Mouse (Mus musculus) mature B cell (primary cell): ENCODE data around the gene Mef2d.

Experiments used
- in situ Hi-C: fragments of 300-500 bp; cut with MboI; formaldehyde crosslinking; loops from 2 replicates; pipeline ENCODE4 v1.14.3; 2019

Mef2d gene

GRCm38 (mm10) chr3:88141787-88142523, at the start of gene Mef2d:
Mef2d (plus strand) TSS chr3:88142372.
- in situ Hi-C loops, result no loop called here

GRCm38 (mm10) chr3:88094126-88094525, 48.0 kb upstream of the Mef2d start:
- in situ Hi-C loops, result no loop called here

DNA sequence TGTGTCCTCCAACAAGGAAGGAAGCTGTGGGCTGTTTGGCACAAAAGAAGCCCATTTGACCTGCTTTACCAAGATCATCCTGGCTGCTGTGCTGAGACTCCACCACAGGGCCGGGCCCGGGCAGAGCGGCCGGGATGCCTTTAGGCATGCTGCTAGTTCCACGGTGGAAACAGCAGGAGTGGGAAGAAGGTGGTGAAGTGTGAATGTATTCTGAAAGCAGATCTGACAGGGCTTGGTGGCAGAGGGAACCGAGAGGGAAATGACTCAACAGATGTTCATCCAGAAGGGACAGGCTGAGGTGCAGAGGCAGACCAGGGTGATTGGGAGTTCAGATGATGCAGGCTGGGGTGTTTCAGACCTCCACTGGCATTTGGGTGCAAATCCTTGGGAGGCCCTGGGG, 44.5 kb upstream of the Mef2d start:
- in situ Hi-C loops, result no loop called here

GRCm38 (mm10) chr3:88100251-88100650, 41.9 kb upstream of the Mef2d start:
- in situ Hi-C loops, result no loop called here

DNA sequence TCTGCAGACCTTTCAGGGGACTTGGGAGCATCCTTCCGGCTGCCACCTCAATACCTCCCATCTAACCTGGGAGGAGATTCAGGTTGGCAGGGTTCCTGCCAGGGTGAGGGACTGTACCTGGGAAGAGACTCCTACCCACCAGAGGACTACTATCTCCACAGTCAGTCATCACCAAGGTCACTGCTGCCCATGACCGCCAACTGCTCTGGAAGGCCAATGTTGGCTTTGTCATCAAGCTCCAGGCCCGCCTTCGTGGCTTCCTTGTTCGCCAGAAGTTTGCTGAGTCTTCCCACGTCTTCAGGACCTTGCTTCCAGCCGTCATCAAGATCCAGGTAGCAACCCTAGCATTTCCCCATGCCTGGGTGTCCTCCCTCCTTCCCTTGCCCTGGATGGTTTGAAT, 40.4 kb upstream of the Mef2d start:
- in situ Hi-C loops, result no loop called here

- in situ Hi-C loops, result no loop called here
Measured at GRCm38 (mm10) chr3:88102196-88102595, 40.0 kb upstream of the Mef2d start.

- in situ Hi-C loops, result no loop called here
Measured at GRCm38 (mm10) chr3:88102611-88103010, 39.6 kb upstream of the Mef2d start.

- in situ Hi-C loops, result no loop called here
Measured at GRCm38 (mm10) chr3:88106126-88106525, 36.0 kb upstream of the Mef2d start.

- in situ Hi-C loops, result no loop called here
Measured at GRCm38 (mm10) chr3:88109126-88109525, 33.0 kb upstream of the Mef2d start.

DNA sequence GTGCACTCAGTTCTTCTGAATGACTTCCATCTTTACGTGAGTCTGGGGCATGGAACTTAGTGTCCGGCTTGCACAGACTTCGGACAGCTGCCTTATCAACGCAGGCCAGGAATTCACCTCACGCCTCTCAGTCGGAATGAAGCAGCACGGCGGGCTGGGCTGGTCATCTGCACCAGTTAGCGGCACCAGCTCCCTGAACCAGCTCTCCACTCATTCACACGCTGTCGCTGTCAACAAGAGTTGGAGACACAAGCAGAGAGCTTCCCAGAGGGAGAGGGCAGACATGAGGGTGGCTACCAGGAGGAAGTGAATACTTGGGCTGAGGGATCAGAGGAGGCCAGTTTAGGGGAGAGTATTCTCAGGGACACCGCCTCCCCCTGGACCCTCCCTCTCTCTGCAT, 27.8 kb upstream of the Mef2d start:
- in situ Hi-C loops, result no loop called here

DNA sequence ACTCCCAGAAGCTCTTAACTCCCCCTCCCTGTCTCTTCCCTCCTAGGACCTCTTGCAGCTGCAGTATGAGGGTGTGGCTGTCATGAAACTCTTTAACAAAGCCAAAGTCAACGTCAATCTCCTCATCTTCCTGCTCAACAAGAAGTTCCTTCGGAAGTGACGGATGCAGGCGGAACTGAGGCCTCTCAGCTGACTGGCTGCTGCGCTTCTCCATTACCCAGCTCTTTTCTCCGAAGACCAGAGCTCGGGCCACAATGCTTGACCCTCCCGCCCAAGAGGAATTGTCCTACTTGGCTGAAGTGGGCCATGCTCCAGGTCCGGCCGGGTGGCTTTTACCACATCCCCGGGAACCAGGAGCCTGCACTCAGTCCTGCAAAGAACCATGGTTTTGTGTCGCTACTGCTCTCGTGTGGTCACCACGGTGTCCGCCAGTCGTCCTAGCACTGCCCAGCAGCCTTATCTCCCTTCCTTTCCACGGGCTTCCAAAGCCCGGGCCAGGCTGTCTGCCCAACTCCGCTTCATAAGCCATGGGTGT, 22.0 kb upstream of the Mef2d start:
- in situ Hi-C loops, result no loop called here

- in situ Hi-C loops, result no loop called here
Measured at GRCm38 (mm10) chr3:88121164-88122131, 20.7 kb upstream of the Mef2d start.

DNA sequence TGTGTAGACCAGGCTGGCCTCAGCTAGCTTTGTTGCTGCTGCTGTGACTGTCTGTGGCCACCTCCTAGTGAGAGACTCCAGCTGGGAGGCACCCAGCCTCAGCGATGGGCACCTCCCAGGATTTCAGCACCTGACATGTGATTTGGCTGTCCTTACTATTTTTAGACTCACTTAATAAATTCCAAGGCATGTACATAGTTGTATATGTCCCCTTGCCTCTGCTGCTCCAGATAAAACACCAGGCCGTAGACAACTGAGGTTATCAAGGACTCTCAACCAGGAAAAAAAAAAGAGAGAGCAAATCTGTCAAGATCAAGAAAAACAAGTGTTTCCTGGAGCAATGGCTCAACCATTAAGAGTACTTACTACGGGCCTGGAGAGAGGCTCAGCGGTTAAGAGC, 17.0 kb upstream of the Mef2d start:
- in situ Hi-C loops, result no loop called here

DNA sequence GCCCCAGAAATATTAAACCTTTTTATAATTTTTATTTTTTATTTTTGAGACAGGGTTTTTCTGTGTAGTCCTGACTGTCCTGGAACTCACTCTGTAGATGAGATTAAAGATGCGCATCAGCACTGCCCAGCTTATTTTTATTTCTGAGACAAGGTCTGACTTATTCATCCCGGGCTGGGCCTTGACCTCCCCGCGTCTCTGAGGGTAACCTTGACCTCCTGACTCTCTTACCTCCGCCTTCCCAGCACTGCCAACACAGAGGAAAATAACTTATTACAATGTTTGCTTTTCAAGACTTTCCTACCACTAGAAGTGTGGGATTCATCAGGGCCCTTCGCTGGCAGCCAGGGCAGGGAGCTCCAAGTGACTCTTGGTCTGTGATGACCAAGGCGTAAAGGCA, 16.0 kb upstream of the Mef2d start:
- in situ Hi-C loops, result no loop called here

- in situ Hi-C loops, result no loop called here
Measured at GRCm38 (mm10) chr3:88127636-88128035, 14.5 kb upstream of the Mef2d start.

DNA sequence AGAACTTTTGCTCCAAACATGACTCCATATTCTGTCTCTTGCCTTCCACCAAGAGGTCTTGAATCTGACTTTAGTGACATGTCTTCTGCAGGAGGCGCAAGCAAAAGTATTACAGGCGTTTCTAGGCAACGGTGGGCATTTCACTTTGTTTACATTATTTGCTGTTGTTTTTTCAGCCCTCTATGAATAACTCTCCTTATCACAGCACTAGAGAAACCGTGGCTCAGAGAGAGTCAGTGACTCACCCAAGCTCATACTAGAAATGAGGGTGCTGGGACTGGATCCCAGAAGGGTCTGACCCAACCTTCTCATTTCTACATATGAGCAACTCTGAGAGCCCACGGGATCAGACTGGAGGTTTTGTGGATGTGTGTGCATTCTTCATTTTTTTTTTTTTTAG, 14.1 kb upstream of the Mef2d start:
- in situ Hi-C loops, result no loop called here

- in situ Hi-C loops, result no loop called here
Measured at GRCm38 (mm10) chr3:88129006-88129405, 13.2 kb upstream of the Mef2d start.

DNA sequence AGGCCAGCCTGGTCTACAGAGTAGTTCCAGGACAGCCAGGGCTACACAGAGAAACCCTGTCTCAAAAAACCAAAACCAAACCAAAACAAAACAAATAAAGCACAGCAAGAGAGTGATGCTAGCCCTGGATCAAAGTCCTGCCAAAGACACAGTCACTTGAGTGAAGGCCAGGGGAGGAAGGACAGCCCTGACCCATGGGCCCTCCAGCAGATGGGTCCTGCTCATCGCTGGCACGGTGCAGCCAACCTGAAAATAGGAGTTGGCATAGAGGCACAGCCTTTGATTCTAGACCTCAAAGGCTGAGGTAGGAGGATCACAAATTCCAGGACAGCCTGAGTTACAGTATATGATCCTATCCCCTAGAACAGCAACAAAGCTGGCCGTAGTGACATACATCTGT, 11.1 kb upstream of the Mef2d start:
- in situ Hi-C loops, result no loop called here

DNA sequence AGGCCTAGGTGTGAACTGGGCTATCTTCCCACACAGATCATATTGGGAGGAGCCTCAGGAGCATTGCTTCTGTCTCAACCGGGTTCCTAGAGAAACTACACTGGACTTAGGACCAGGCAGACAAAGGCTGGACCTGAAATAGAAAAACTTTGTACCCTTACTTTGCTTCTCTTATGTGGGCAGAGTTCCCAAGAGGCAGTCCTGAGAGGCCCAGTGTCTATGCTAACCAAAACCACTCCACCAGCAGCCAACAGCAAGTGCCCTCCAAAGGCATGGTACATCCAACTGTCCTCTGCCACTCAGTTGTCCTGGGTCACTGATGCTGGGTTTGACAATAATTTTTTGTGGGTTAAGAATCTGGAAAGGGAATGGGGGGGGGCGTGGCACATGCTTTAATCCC, 9.7 kb upstream of the Mef2d start:
- in situ Hi-C loops, result no loop called here

DNA sequence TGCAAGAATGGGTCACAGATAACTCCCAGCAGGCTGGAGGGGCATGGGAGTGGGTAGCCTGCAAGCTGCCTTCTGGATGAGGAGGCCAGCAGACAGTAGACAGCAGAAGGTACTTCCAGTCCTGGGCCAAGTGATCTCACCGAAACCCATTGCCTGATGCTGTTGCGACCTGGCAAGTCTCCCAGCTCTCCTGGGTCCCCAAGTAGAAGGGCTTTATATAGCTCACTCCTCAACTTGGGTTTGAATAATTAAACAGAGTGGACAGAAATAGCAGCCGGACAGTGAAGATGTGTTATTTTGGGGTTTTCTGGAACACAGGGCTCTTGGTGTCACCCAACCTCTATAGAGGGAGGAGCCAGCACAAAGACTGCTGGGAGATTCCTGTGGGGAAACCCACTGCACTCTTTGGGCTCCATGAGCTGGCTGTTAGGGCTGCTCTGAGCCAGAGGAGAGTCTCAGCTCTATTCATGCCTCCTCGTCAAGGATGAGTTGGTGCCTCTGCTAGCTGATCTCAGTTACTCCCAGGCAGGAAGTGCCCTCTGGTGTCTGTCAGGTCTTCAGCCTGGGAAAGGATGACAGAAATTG, 8.9 kb upstream of the Mef2d start:
- in situ Hi-C loops, result no loop called here

GRCm38 (mm10) chr3:88136346-88136745, 5.8 kb upstream of the Mef2d start:
- in situ Hi-C loops, result loop anchor here (5.0 kb wide), 1 partner anchor 36 kb away; no protein-coding TSS in a partner anchor

DNA sequence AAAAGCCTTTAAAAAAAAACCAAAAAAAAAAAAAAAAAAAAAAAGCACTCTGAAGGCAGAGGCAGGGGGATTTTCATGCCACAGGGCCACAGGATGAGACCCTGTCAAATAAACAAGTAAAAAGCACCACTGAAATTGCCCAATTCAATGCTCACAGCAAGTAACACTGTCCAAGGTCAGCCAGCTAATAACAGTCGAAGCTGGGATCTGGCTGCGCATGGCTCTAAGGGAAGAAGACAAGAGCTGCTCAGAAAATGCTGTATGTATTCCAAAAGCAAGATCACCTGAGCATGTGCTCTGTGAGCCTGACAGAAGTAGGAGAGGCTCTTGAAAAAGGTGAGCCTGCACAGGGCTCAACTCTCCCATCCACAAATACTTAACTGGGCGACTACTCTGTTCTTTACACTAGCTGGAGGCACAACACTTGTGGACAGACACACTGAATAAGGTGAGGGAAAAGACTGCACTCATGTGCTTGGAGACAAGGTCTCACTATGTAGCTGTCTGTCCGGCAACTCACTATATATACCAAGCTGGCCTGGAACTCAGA, 5.2 kb upstream of the Mef2d start:
- in situ Hi-C loops, result loop anchor here (5.0 kb wide), 1 partner anchor 35 kb away; no protein-coding TSS in a partner anchor
